Mouse (Mus musculus): Measurements from ENCODE around the gene Plekha6. TPM values are rescaled to one million over a fixed set of nuclear protein-coding genes. Genes with fewer than 3 reads are reported as not detected.

Gene Plekha6
- polyA plus RNA-seq, 2 experiments: 4.2 to 6.6 TPM

- no peaks in the 10 kb centered on the region for H3K9me3 ChIP-seq (ENCODE audit: control insufficient read depth, low read length)
- peaks cover 26% of the 10 kb centered on the region for H3K4me1 ChIP-seq (ENCODE audit: control insufficient read depth, insufficient read depth, low read length)
- ATAC-seq (ENCODE audit: low FRiP score, low read depth) (no peak), DNase-seq (ENCODE audit: low spot score) (no peak)
- no peak overlapping the region for H3K27ac ChIP-seq (replicated peaks; ENCODE audit: low read depth, low read length)
- no peak overlapping the region for H3K4me2 ChIP-seq (replicated peaks; ENCODE audit: low read depth, low read length, severe bottlenecking)
- 19% methylated on average over 5 of the region's 5 CpGs for WGBS
- no peak for TF ChIP-seq POLR2A (IDR thresholded peaks at IDR 0.05; ENCODE audit: borderline replicate concordance, extremely low read depth, insufficient read depth, insufficient read length)
- H3K27me3 ChIP-seq (ENCODE audit: control insufficient read depth, insufficient read depth, low read length): no peaks in the 10 kb centered on the region
- H3K4me3 ChIP-seq (replicated peaks; ENCODE audit: low read length): no peak overlapping the region
- no peaks in the 10 kb centered on the region for H3K36me3 ChIP-seq (ENCODE audit: control insufficient read depth, insufficient read depth, low read length)
- H3K9ac ChIP-seq (ENCODE audit: low read depth, low read length, severe bottlenecking): no peak overlapping the region
Observed at GRCm38 (mm10) chr1:133251625-133252034, 87.6 kb downstream of the Plekha6 start.

GRCm38 (mm10) chr1:133252251-133252650 lies 88.2 kb downstream of the Plekha6 start:
- Histone ChIP-seq H3K9me3 (ENCODE audit: control insufficient read depth, low read length) (no peaks in the 10 kb centered on the region), H3K9ac (ENCODE audit: low read depth, low read length, severe bottlenecking) (no peak overlapping the region), H3K4me3 (replicated peaks; ENCODE audit: low read length) (no peak overlapping the region), H3K4me1 (ENCODE audit: control insufficient read depth, insufficient read depth, low read length) (peaks cover 26% of the 10 kb centered on the region), H3K36me3 (ENCODE audit: control insufficient read depth, insufficient read depth, low read length) (no peaks in the 10 kb centered on the region), H3K27me3 (ENCODE audit: control insufficient read depth, insufficient read depth, low read length) (no peaks in the 10 kb centered on the region), H3K27ac (replicated peaks; ENCODE audit: low read depth, low read length) (no peak overlapping the region), H3K4me2 (replicated peaks; ENCODE audit: low read depth, low read length, severe bottlenecking) (no peak overlapping the region)
- DNase-seq (ENCODE audit: low spot score): no peak
- no peak for ATAC-seq (ENCODE audit: low FRiP score, low read depth)
- TF ChIP-seq POLR2A (IDR thresholded peaks at IDR 0.05; ENCODE audit: borderline replicate concordance, extremely low read depth, insufficient read depth, insufficient read length): no peak
- 77% methylated on average over 3 of the region's 3 CpGs for WGBS

DNA sequence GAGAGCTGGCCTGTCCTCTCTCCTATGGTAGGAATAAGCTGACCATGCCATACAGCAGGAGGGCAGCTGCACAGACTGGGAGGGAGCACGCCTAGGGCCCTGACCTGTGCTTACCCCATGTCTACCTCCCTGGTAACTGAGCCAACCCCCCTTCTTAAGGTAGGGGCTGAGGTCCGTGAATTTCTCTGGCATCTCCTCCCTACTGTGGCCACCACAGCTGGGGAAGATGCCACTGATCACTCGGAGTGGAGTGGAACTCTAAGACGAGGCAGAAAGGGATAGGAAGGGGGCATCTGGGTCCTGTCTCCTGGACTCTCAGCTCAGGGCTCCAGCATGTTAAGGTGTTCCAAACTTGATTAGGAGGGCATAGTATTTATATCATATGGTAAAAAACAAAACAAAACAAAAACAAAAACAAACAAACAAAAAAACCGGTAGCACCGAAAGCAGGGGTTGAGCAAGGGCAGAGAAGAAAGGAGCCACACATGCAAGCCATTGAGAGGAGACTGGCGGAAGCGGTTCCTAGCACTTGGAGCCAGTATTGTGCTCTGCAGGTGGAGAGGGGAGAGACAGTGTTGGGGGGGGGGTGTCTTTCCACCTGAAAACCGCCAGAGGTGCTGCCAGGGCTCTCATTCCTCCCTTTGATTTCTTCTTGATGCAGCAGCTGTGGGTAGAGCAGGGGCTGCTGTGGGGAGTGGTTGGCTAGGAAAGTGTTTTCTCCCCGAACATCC lies 89.0 kb downstream of the Plekha6 start:
- Histone ChIP-seq H3K4me1 (ENCODE audit: control insufficient read depth, insufficient read depth, low read length) (peaks cover 26% of the 10 kb centered on the region), H3K9me3 (ENCODE audit: control insufficient read depth, low read length) (no peaks in the 10 kb centered on the region), H3K4me3 (replicated peaks; ENCODE audit: low read length) (no peak overlapping the region), H3K27ac (replicated peaks; ENCODE audit: low read depth, low read length) (no peak overlapping the region), H3K4me2 (replicated peaks; ENCODE audit: low read depth, low read length, severe bottlenecking) (no peak overlapping the region), H3K9ac (ENCODE audit: low read depth, low read length, severe bottlenecking) (no peak overlapping the region), H3K27me3 (ENCODE audit: control insufficient read depth, insufficient read depth, low read length) (no peaks in the 10 kb centered on the region), H3K36me3 (ENCODE audit: control insufficient read depth, insufficient read depth, low read length) (no peaks in the 10 kb centered on the region)
- 37% methylated on average over 10 of the region's 10 CpGs for WGBS
- ATAC-seq (ENCODE audit: low FRiP score, low read depth) (0 out of 2 replicates have a peak, but pooled peaks have one; percentile 23), DNase-seq (ENCODE audit: low spot score) (no peak)
- TF ChIP-seq POLR2A (IDR thresholded peaks at IDR 0.05; ENCODE audit: borderline replicate concordance, extremely low read depth, insufficient read depth, insufficient read length): no peak

GRCm38 (mm10) chr1:133253532-133253866 lies 89.5 kb downstream of the Plekha6 start:
- Histone ChIP-seq H3K27ac (replicated peaks; ENCODE audit: low read depth, low read length) (no peak overlapping the region), H3K4me1 (ENCODE audit: control insufficient read depth, insufficient read depth, low read length) (peaks cover 26% of the 10 kb centered on the region), H3K36me3 (ENCODE audit: control insufficient read depth, insufficient read depth, low read length) (no peaks in the 10 kb centered on the region), H3K4me3 (replicated peaks; ENCODE audit: low read length) (no peak overlapping the region), H3K9me3 (ENCODE audit: control insufficient read depth, low read length) (no peaks in the 10 kb centered on the region), H3K9ac (ENCODE audit: low read depth, low read length, severe bottlenecking) (no peak overlapping the region), H3K4me2 (replicated peaks; ENCODE audit: low read depth, low read length, severe bottlenecking) (no peak overlapping the region), H3K27me3 (ENCODE audit: control insufficient read depth, insufficient read depth, low read length) (no peaks in the 10 kb centered on the region)
- ATAC-seq (ENCODE audit: low FRiP score, low read depth) (0 out of 2 replicates have a peak, but pooled peaks have one; percentile 23), DNase-seq (ENCODE audit: low spot score) (no peak)
- 65% methylated on average over 1 of the region's 1 CpGs for WGBS
- TF ChIP-seq POLR2A (IDR thresholded peaks at IDR 0.05; ENCODE audit: borderline replicate concordance, extremely low read depth, insufficient read depth, insufficient read length): no peak

DNA sequence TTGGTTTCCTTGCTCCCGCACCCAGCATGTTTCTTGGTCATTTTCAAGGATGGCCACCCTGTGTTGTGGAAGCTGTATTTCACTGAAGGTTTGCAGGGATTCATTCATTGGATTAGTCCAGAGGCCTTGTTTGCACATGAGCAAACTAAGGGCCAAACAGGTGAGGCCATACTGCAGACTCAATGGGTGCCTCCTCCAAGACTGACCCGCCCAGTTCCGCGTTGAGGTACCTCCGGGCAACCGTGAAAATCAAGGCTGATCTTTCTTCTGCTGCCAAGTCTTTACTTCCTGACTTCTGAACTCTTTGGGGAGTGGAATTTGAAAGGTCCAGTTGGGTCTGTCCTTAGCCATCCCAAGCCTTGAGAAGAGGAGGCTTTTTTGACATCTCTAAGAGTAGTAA lies 90.2 kb downstream of the Plekha6 start:
- H3K27me3 ChIP-seq (ENCODE audit: control insufficient read depth, insufficient read depth, low read length): no peaks in the 10 kb centered on the region
- no peak for TF ChIP-seq POLR2A (IDR thresholded peaks at IDR 0.05; ENCODE audit: borderline replicate concordance, extremely low read depth, insufficient read depth, insufficient read length)
- H3K27ac ChIP-seq (replicated peaks; ENCODE audit: low read depth, low read length): no peak overlapping the region
- H3K4me3 ChIP-seq (replicated peaks; ENCODE audit: low read length): no peak overlapping the region
- H3K9me3 ChIP-seq (ENCODE audit: control insufficient read depth, low read length): no peaks in the 10 kb centered on the region
- H3K9ac ChIP-seq (ENCODE audit: low read depth, low read length, severe bottlenecking): no peak overlapping the region
- peaks cover 26% of the 10 kb centered on the region for H3K4me1 ChIP-seq (ENCODE audit: control insufficient read depth, insufficient read depth, low read length)
- DNase-seq (ENCODE audit: low spot score) (no peak), ATAC-seq (ENCODE audit: low FRiP score, low read depth) (no peak)
- 77% methylated on average over 6 of the region's 6 CpGs for whole genome bisulfite sequencing
- H3K36me3 ChIP-seq (ENCODE audit: control insufficient read depth, insufficient read depth, low read length): no peaks in the 10 kb centered on the region
- no peak overlapping the region for H3K4me2 ChIP-seq (replicated peaks; ENCODE audit: low read depth, low read length, severe bottlenecking)

Data from limb, embryonic 14.5 days (tissue).